Mouse (Mus musculus) ovary, adult 18-20 months (tissue): ENCODE measurements around the gene Grin1.
A peak's percentile ranks its signal among the peaks of the same experiment; 100 is the strongest.

Source experiments
- DNase-seq: peaks from one replicate; pipeline ENCODE4 v3.0.0; 2022; ENCODE audit warnings: low spot score, mixed read lengths

Gene Grin1

DNA sequence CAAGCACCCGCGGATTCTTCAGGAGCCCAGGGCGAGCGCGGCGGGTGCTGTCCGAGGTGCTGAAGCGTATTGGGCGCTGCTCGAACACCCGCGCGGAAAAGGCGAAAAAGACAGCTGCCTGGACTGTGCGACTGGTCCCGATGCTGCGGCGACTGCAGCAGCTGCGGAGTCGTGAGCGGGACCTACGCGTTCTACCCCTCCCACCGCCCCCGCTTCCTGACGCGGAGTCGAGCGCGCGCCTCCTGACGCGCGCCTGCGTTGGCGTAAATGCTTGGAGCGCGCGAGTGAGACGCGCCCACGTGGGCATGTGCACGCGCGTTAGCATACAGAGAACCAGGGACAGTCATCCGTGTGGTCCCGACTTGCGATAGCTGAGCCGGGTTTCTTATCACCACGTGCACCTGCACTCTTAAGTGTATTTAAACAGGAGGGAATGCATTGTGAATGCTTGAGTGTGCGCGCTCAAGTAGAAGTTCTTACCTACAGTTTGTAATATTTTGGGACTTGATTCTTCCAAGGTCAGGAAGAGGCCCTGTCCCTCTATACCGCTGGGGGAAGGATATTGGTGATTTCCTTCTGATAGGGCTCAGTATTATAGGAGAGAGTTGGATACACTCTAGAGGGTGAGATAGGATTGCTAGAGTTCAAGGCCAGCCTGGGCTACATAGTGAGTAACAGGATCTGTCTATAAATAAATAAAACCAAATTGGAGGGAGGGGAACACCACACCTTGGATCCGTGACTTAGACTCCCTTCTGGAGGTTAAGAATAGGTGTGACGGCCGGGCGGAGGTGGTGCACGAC, at the start of gene Grin1:
TSS of gene Grin1 (minus strand) at position 217 of the 803 bp plus-strand sequence.
- peak; percentile 21 for DNase-seq

GRCm38 (mm10) chr2:25365091-25365761, 46.2 kb upstream of the Grin1 start, which contains the start of gene Uap1l1:
TSS of gene Uap1l1 (minus strand) at chr2:25365682.
- peak; percentile 78 for DNase-seq

- no peak for DNase-seq
Measured at GRCm38 (mm10) chr2:25364761-25365090, 45.7 kb upstream of the Grin1 start.

GRCm38 (mm10) chr2:25364313-25364712, 45.3 kb upstream of the Grin1 start:
- no peak for DNase-seq

- DNase-seq = no peak
Measured at GRCm38 (mm10) chr2:25363478-25364178, 44.6 kb upstream of the Grin1 start.

- DNase-seq = no peak
Measured at GRCm38 (mm10) chr2:25359848-25360247, 40.9 kb upstream of the Grin1 start.

- peak; percentile 76 for DNase-seq
Measured at GRCm38 (mm10) chr2:25356208-25357079, 37.5 kb upstream of the Grin1 start, which contains the start of gene Dpp7. TSS of gene Dpp7 (minus strand) at chr2:25356359.

- DNase-seq = no peak
Measured at GRCm38 (mm10) chr2:25355419-25356066, 36.6 kb upstream of the Grin1 start.

DNA sequence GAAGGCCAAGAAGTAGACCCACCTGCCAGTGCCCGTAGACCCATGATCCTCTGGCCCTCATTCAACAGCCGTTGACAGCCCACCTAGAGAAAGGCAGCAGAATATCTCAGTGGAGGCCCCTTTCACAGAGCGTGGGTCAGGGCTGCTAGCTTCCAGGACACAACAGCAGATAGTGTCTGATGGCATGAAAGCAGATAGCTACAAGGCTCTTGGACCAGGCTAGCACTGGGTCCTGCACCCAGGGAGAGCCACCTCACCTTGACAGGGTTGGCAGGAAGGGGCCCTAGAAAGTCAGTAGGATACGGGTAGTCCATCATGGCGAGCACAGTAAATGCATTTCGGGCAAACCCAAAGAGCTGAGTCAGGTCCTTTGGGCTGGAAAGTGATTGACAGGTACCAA, 35.2 kb upstream of the Grin1 start:
- no peak for DNase-seq

- no peak for DNase-seq
Measured at GRCm38 (mm10) chr2:25350701-25351100, 31.7 kb upstream of the Grin1 start.

GRCm38 (mm10) chr2:25349499-25349898, 30.5 kb upstream of the Grin1 start:
- DNase-seq = no peak

DNA sequence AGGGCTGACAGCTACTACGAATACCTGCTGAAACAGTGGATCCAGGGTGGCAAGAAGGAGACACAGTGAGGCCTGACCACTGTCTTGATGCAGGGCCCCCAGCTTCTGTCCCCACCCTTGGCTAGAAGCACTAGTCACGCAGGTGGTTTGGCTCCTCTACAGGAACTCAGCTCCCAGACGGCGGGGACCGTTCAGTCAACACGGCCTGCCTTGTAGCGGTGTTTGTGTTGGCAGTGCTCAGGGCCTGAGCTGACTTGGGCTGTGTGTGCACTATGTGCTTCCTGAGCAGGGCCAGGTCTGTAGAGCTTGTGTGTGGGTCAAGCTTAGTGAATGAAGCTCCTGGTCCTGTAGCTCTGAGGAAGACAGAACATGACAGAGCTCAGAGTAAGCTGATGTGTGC, 29.2 kb upstream of the Grin1 start:
- DNase-seq = no peak

- DNase-seq = no peak
Measured at GRCm38 (mm10) chr2:25338303-25338702, 19.3 kb upstream of the Grin1 start.

DNA sequence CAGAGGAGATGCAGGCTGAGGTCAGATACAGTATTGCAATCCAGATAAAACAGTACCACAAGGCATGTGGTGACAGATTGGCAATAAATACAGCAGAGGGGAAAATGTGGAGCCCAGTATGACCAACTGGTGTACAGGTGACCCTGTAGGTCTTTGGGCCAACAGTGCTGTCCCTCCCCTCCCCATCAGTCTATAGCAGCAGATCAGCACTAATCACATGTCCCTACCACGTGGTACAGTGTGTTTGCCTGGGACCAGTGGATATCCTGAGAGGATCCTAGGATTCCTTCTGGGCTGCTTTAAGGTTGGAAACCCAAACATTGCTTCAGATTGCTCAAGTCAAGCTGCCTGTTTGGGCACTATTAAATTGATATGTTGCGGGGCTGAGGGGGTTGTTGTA, 14.6 kb upstream of the Grin1 start:
- no peak for DNase-seq

- peak; percentile 98 for DNase-seq
Measured at GRCm38 (mm10) chr2:25332286-25333160, 13.5 kb upstream of the Grin1 start, which contains the start of gene Man1b1. TSS of gene Man1b1 (plus strand) at chr2:25332338.

GRCm38 (mm10) chr2:25331470-25331869, 12.5 kb upstream of the Grin1 start:
- no peak for DNase-seq

GRCm38 (mm10) chr2:25328440-25328839, 9.5 kb upstream of the Grin1 start:
- DNase-seq = no peak

GRCm38 (mm10) chr2:25326036-25326435, 7.0 kb upstream of the Grin1 start:
- DNase-seq = no peak

DNA sequence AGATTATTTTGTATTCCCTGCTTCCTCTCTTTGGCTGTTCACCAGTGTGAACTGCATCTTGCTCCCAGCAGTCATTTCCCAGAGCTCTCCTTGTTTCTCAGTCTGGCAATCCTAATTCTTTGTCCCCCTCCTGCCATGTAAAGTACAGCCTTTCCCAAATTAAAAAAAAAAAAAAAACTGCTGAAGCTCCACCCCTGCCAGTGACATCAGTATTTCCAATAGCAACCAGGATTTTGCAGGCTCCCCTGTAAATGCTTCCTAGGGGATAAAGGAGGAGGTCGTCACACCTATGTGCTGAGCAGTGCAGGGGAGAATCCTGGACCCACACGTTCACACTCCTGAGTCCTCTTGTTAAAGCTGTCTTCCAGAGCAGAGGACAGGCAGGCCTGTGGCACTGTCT, 1.1 kb upstream of the Grin1 start:
- no peak for DNase-seq
